Mouse (Mus musculus) intestine, postnatal 0 days (tissue): ENCODE data around the gene Anapc11. TPM values are rescaled to one million over a fixed set of nuclear protein-coding genes. Genes with fewer than 3 reads are reported as not detected.
A peak's percentile ranks its signal among the peaks of the same experiment; 100 is the strongest.
"Not testable (repeated sequence)": the region's sequence is repeated elsewhere in the genome, so short reads cannot be mapped to it uniquely, and the experiment has no call there.

ENCODE experiments used
- ATAC-seq: fragments of 200-750 bp; cut with Nextera tagmentation; 2 replicates; pipeline ENCODE4 v1.8.0; 2017; ENCODE audit warnings: mild to moderate bottlenecking, moderate TSS enrichment, moderate library complexity
- H3K27ac ChIP-seq: fragments of 300-500 bp; sonication (generic); 2 replicates; pipeline ENCODE4 v1.5.1; 2014; ENCODE audit warnings: mild to moderate bottlenecking, low read depth, low read length, moderate library complexity
- H3K27me3 ChIP-seq: fragments of 300-500 bp; sonication (generic); replicated peaks from 2 replicates; pipeline ENCODE4 v1.6.1; 2014; ENCODE audit warnings: low read length, mixed read lengths; ENCODE audit not compliant: control insufficient read depth, insufficient read depth
- H3K36me3 ChIP-seq: fragments of 300-500 bp; sonication (generic); 2 replicates; pipeline ENCODE4 v1.6.1; 2014; ENCODE audit warnings: mild to moderate bottlenecking, moderate library complexity; ENCODE audit not compliant: control insufficient read depth, insufficient read depth
- H3K4me1 ChIP-seq: fragments of 300-500 bp; sonication (generic); replicated peaks from 2 replicates; pipeline ENCODE4 v1.6.1; 2014; ENCODE audit warnings: antibody characterized with exemption, low read length, mixed read lengths; ENCODE audit not compliant: control insufficient read depth, insufficient read depth
- H3K4me2 ChIP-seq: fragments of 300-500 bp; sonication (generic); replicated peaks from 2 replicates; pipeline ENCODE4 v1.6.1; 2014; ENCODE audit warnings: low read depth, mild to moderate bottlenecking, moderate library complexity
- H3K4me3 ChIP-seq: fragments of 300-500 bp; sonication (generic); 2 replicates; pipeline ENCODE4 v1.5.1; 2014; ENCODE audit warnings: low read depth, low read length
- H3K9ac ChIP-seq: fragments of 300-500 bp; sonication (generic); 2 replicates; pipeline ENCODE4 v1.6.1; 2014; ENCODE audit warnings: mild to moderate bottlenecking, low read depth, low read length
- H3K9me3 ChIP-seq: fragments of 300-500 bp; sonication (generic); 2 replicates; pipeline ENCODE4 v1.6.1; 2016; ENCODE audit warnings: mixed run types; ENCODE audit not compliant: control insufficient read depth
- CTCF ChIP-seq: sonication (generic); IDR thresholded peaks from 2 replicates; pipeline ENCODE4 v1.5.1; 2016; ENCODE audit warnings: low read depth, mild to moderate bottlenecking, control low read depth, antibody characterized with exemption, moderate library complexity
- WGBS: fragments of 180-500 bp; shearing (Covaris S2); extraction: QIAGEN DNeasy Blood & Tissue Kit; methylation state at CpG from one replicate; pipeline ENCODE4 v1.1.7; 2014; 5-methylcytosine and 5-hydroxymethylcytosine counted together
- polyA plus RNA-seq: library from polyadenylated mRNA; unstranded; fragments of >200 nt; fragmentation: Nextera tagmentation; extraction: Ambion mirVana; gene quantifications from 2 replicates; pipeline ENCODE4 v1.2.1, GENCODE M21; 2015

Gene Anapc11
- polyA plus RNA-seq, 1 experiment from 2014 or later, result 108 TPM

DNA sequence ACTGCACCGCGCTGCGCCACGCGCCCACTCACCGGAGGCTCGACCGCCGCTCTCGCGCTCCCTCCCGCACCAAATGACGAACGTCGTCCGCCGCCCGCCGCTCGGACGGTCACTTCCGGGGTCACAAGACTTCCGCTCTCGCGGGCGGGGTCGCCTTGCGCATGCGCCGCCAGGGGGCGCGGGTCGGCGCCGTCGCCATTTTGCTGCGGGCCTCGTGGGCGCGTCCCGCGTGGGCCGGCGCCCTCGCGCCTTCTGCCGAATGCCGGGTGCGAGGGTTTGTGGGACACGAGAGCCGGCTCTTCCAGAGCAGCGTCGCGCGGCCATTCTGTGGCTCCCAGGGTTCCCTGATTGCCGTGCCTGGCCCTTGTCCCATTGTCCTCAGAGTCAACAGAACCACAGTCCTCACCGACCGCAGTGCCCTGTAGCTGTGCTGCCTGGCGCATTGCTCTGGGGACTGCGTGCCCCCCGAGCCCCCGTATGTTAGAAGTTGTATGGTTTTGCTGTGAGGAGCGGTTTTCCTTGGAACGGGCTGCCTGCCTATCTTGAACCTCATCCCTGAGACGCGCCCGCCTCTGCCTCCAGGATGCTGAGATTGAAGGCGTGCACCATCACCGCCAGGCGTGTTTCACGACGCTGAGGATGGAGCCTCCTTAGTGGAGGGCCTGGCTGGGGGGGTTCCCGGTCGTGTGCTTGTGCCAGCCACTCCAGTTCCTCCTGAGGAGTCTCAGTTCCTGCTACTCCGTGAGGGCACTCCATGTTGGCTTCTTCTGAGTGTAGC is 16.5 kb upstream of the Anapc11 start, which contains the start of gene Arhgdia:
Gene Arhgdia, minus strand, starts transcription at position 135 of the 778 bp plus-strand sequence.
- peak within 1 kb of the TSS; percentile 99 for H3K27ac ChIP-seq
- peak; percentile 74 for TF ChIP-seq CTCF
- H3K4me3 ChIP-seq, result peak within 1 kb of the TSS; percentile 85
- H3K9me3 ChIP-seq, result no peaks in the 10 kb centered on the region
- H3K4me1 ChIP-seq, result peaks cover 18% of the 10 kb centered on the region; the same call in 1 of the 2 replicates
- WGBS, result 3% methylated on average over 71 of the region's 75 CpGs
- H3K36me3 ChIP-seq, result peaks cover 34% of the 10 kb centered on the region
- peak within 1 kb of the TSS; percentile 86 for H3K4me2 ChIP-seq
- ATAC-seq, result peak; percentile 46
- H3K27me3 ChIP-seq, result no peaks in the 10 kb centered on the region
- peak within 1 kb of the TSS; percentile 100 for H3K9ac ChIP-seq

DNA sequence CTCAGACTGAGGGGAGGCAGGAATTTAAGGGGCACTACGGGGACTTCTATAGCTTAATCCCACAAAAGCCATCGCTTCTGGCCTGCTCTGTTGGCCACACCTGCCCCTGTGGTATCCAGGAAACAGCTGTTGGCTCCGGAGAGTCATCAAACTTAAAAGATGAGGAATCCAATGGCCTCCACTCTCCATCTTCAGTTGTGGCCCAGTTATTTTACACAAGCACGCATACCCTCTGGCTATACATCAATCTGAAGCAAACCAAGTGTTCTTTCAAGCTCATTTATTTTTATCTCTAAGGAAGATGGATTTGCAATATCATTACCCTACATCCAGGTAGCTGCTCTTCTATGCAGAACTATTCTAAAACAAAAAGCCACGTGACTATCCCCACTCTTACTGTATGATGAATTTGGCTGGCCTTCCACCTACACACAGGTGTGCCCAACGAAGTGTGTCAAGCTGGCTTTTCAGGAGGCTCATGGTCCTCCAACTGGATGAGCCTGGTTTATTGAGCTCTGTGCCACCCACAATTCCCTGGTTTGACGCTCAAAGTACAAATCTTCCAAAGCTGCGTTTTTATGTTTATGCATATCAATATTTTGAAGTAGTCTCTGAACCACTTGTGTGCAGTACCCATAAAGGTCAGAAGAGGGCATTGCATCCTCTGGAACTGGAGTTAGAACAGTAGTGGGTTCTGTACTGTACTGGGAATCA is 15.8 kb upstream of the Anapc11 start:
- peak overlapping the region; percentile 100; the same call in 1 of the 2 replicates for H3K9ac ChIP-seq
- H3K4me1 ChIP-seq, result 0 out of 2 replicates have a peak, but pooled peaks cover 14% of the 10 kb centered on the region
- peaks cover 37% of the 10 kb centered on the region for H3K36me3 ChIP-seq
- no peak for ATAC-seq
- H3K4me3 ChIP-seq, result peak overlapping the region; percentile 85
- WGBS, result 70% methylated on average over 8 of the region's 8 CpGs
- peak overlapping the region; percentile 86 for H3K4me2 ChIP-seq
- H3K27me3 ChIP-seq, result no peaks in the 10 kb centered on the region
- peak overlapping the region; percentile 99 for H3K27ac ChIP-seq
- H3K9me3 ChIP-seq, result no peaks in the 10 kb centered on the region
- peak; percentile 72 for TF ChIP-seq CTCF

DNA sequence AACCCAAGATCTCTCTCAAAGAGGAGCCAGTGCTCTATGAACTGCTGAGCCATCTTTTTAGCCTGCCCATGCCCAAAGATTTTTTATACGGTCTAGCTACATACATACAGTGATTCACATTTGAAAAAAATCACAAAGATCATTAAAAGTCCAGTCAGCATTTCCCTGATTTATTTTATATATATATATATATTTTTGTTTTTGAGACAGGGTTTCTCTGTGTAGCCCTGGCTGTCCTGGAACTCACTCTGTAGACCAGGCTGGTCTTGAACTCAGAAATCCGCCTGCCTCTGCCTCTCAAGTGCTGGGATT is 15.3 kb upstream of the Anapc11 start:
- H3K9me3 ChIP-seq, H3K27me3 ChIP-seq, H3K27ac ChIP-seq, H3K4me2 ChIP-seq, H3K9ac ChIP-seq, H3K4me3 ChIP-seq, ATAC-seq: not testable (repeated sequence)
- Histone ChIP-seq H3K4me1 (0 out of 2 replicates have a peak, but pooled peaks cover 14% of the 10 kb centered on the region), H3K36me3 (peaks cover 37% of the 10 kb centered on the region)
- 97% methylated on average over 2 of the region's 2 CpGs for WGBS

DNA sequence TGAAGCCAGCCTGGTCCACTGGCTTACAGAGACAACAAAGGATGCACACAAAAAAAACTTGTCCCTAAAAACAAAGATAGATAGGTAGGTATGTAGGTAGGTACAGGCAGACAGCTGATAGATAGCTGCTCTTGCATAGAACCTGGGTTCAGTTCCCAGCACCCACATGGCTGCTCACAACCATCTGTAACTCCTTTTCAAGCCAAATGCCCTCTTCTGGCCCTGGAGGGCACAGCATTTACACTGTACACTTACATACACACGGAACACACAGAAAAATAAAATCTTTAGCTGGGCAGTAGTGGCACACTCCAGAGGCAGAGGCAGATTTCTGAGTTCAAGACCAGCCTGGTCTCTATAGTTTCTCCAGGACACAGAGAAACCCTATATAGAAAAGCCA is 14.3 kb upstream of the Anapc11 start:
- 100% methylated on average over 1 of the region's 1 CpGs for WGBS
- 0 out of 2 replicates have a peak, but pooled peaks have one; percentile 9 for TF ChIP-seq CTCF
- peaks cover 36% of the 10 kb centered on the region for H3K36me3 ChIP-seq

DNA sequence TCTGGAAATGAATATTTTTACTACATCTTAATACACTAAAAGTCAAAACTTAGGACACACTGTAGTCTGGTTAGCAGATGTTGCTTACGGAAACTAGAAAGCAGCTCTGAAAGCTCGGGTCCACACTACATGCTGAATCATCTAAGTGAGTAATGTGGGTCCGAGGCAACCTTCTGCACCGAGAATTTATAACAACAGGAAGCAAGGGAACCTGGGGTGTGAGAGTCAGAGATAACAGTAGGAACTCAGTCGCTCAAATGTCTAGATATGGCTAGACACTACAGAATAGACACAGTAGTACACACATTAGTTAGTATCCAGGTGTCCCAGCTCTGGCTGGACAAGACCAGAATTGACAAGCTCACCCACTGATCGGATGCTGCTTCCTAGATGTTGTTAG is 9.7 kb upstream of the Anapc11 start:
- WGBS, result 87% methylated on average over 6 of the region's 6 CpGs
- Histone ChIP-seq H3K27me3 (no peaks in the 10 kb centered on the region), H3K36me3 (peaks cover 58% of the 10 kb centered on the region), H3K4me2 (no peak overlapping the region), H3K9ac (no peak overlapping the region), H3K4me3 (no peak overlapping the region), H3K9me3 (no peaks in the 10 kb centered on the region), H3K4me1 (no peaks in the 10 kb centered on the region), H3K27ac (no peak overlapping the region; the same call in 1 of the 2 replicates)
- no peak for ATAC-seq
- TF ChIP-seq CTCF, result no peak

More for the DNA sequence above, 14.3 kb upstream of the Anapc11 start:
- Histone ChIP-seq H3K9me3 (no peaks in the 10 kb centered on the region), H3K9ac (no peak overlapping the region), H3K4me3 (no peak overlapping the region), H3K4me2 (no peak overlapping the region), H3K27ac (no peak overlapping the region), H3K4me1 (0 out of 2 replicates have a peak, but pooled peaks cover 14% of the 10 kb centered on the region), H3K27me3 (no peaks in the 10 kb centered on the region)
- no peak for ATAC-seq
